Mouse (Mus musculus): Measurements from ENCODE around the gene Cntnap1.
"Not testable (repeated sequence)": the region's sequence is repeated elsewhere in the genome, so short reads cannot be mapped to it uniquely, and the experiment has no call there.

The Cntnap1 gene

GRCm38 (mm10) chr11:101149178-101150105, 20.9 kb upstream of the Cntnap1 start:
- peak; percentile 29 for DNase-seq (ENCODE audit: low spot score)

GRCm38 (mm10) chr11:101151063-101151462, 19.3 kb upstream of the Cntnap1 start:
- DNase-seq (ENCODE audit: low spot score): no peak

GRCm38 (mm10) chr11:101152825-101153224, 17.5 kb upstream of the Cntnap1 start:
- DNase-seq (ENCODE audit: low spot score): no peak

- no peak for DNase-seq (ENCODE audit: low spot score)
Observed at GRCm38 (mm10) chr11:101154648-101155047, 15.7 kb upstream of the Cntnap1 start.

GRCm38 (mm10) chr11:101155151-101155550, 15.2 kb upstream of the Cntnap1 start:
- no peak for DNase-seq (ENCODE audit: low spot score)

- peak; percentile 60 for DNase-seq (ENCODE audit: low spot score)
Observed at GRCm38 (mm10) chr11:101155728-101156371, 14.5 kb upstream of the Cntnap1 start, which contains the start of gene Tubg2. Gene Tubg2, plus strand, starts transcription at chr11:101155907.

GRCm38 (mm10) chr11:101160151-101160550, 10.2 kb upstream of the Cntnap1 start:
- not testable (repeated sequence) for DNase-seq (ENCODE audit: low spot score)

- not testable (repeated sequence) for DNase-seq (ENCODE audit: low spot score)
Observed at GRCm38 (mm10) chr11:101160981-101161505, 9.3 kb upstream of the Cntnap1 start.

GRCm38 (mm10) chr11:101161551-101161950, 8.8 kb upstream of the Cntnap1 start:
- DNase-seq (ENCODE audit: low spot score): no peak

- DNase-seq (ENCODE audit: low spot score): no peak
Observed at GRCm38 (mm10) chr11:101162301-101162700, 8.0 kb upstream of the Cntnap1 start.

- peak; percentile 64 for DNase-seq (ENCODE audit: low spot score)
Observed at GRCm38 (mm10) chr11:101162772-101163171, 7.6 kb upstream of the Cntnap1 start.

GRCm38 (mm10) chr11:101163476-101164350, 6.6 kb upstream of the Cntnap1 start:
- DNase-seq (ENCODE audit: low spot score): no peak

GRCm38 (mm10) chr11:101164351-101164665, 6.0 kb upstream of the Cntnap1 start:
- DNase-seq (ENCODE audit: low spot score): no peak

GRCm38 (mm10) chr11:101164677-101165580, 5.4 kb upstream of the Cntnap1 start:
- DNase-seq (ENCODE audit: low spot score): no peak

GRCm38 (mm10) chr11:101166357-101166756, 4.0 kb upstream of the Cntnap1 start:
- no peak for DNase-seq (ENCODE audit: low spot score)

- no peak for DNase-seq (ENCODE audit: low spot score)
Observed at GRCm38 (mm10) chr11:101167211-101167962, 2.9 kb upstream of the Cntnap1 start.

GRCm38 (mm10) chr11:101167963-101168300, 2.4 kb upstream of the Cntnap1 start:
- peak; percentile 31 for DNase-seq (ENCODE audit: low spot score)

- peak; percentile 66 for DNase-seq (ENCODE audit: low spot score)
Observed at GRCm38 (mm10) chr11:101168301-101168980, 1.9 kb upstream of the Cntnap1 start.

GRCm38 (mm10) chr11:101169301-101170107, 819 bp upstream of the Cntnap1 start:
- peak; percentile 22 for DNase-seq (ENCODE audit: low spot score)

Measured in ovary, postnatal 36 days (tissue).